ENCODE assay signal across 9 mouse cellular contexts in the genomic region with DNA sequence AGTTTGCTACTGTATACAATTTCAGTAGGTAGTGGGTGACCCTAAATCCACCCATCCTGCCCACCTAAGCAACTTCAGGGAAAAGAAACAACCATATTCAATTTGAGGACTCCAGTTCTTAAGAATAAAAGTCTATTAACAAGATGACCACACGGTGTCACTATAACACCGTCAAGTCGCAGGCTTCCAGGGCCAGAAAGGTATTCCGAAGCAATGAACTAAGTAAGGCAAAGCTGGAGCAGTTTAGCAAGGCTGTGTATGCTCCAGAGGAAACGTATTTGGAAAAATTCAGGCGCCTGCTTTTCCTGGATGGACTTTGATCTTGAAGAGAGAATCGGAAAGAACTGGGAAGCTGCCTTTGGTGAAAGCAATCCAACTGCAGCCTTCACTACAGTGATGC. TPM values are rescaled to one million over a fixed set of nuclear protein-coding genes. Genes with fewer than 3 reads are reported as not detected.
DNase-seq lines count a peak whose midpoint lies in the region; ATAC-seq lines count a peak whose summit lies in the region.
"Had no signal": no experiment of that assay in that cellular context is flagged by ENCODE, and none has a peak within 500 bp of the region (broad histone marks: within the 10 kb centered on the region; RNA-seq: fewer than 3 reads in every experiment).

No protein-coding gene starts in this region.

- H3K4me1 ChIP-seq in embryonic facial prominence, embryonic 14.5 days (ENCODE audit: control insufficient read depth, insufficient read depth, low read length), result no peaks in the 10 kb centered on the region
- no peaks in the 10 kb centered on the region for H3K4me1 ChIP-seq in limb, embryonic 10.5 days
- H3K4me1 ChIP-seq in neural tube, embryonic 14.5 days (ENCODE audit: control insufficient read depth, insufficient read depth, low read length), result no peaks in the 10 kb centered on the region

- 2% methylated on average over 7 of the region's 7 CpGs for WGBS in embryonic facial prominence, embryonic 14.5 days
- WGBS in limb, embryonic 10.5 days, result 3% methylated on average over 7 of the region's 7 CpGs
- 2% methylated on average over 7 of the region's 7 CpGs for WGBS in neural tube, embryonic 14.5 days

- H3K27ac ChIP-seq in embryonic facial prominence, embryonic 14.5 days (replicated peaks; ENCODE audit: low read depth, low read length), result no peak overlapping the region
- H3K27ac ChIP-seq in limb, embryonic 10.5 days, result no peak overlapping the region
- H3K27ac ChIP-seq in neural tube, embryonic 14.5 days (ENCODE audit: low read depth, low read length), result no peak overlapping the region

- no peaks in the 10 kb centered on the region for H3K27me3 ChIP-seq in embryonic facial prominence, embryonic 14.5 days (replicated peaks; ENCODE audit: control insufficient read depth, insufficient read depth, low read length)
- peaks cover 7% of the 10 kb centered on the region; the same call in 1 of the 2 replicates for H3K27me3 ChIP-seq in limb, embryonic 10.5 days (ENCODE audit: low read depth, poor library complexity, severe bottlenecking)
- no peaks in the 10 kb centered on the region for H3K27me3 ChIP-seq in neural tube, embryonic 14.5 days (ENCODE audit: control insufficient read depth, insufficient read depth, low read length)

- no peak overlapping the region for H3K4me2 ChIP-seq in embryonic facial prominence, embryonic 14.5 days (ENCODE audit: low read depth, low read length)
- no peak overlapping the region for H3K4me2 ChIP-seq in neural tube, embryonic 14.5 days (ENCODE audit: low read depth, low read length)

- no peak overlapping the region for H3K4me3 ChIP-seq in embryonic facial prominence, embryonic 14.5 days (ENCODE audit: low read depth, low read length)
- H3K4me3 ChIP-seq in limb, embryonic 10.5 days, result no peak overlapping the region
- H3K4me3 ChIP-seq in neural tube, embryonic 14.5 days (ENCODE audit: low read depth, low read length), result no peak overlapping the region

- no peaks in the 10 kb centered on the region for H3K9me3 ChIP-seq in embryonic facial prominence, embryonic 14.5 days (ENCODE audit: control insufficient read depth, low read length)
- no peaks in the 10 kb centered on the region for H3K9me3 ChIP-seq in limb, embryonic 10.5 days (replicated peaks)
- H3K9me3 ChIP-seq in neural tube, embryonic 14.5 days (ENCODE audit: control insufficient read depth, low read length), result no peaks in the 10 kb centered on the region

- H3K36me3 ChIP-seq in embryonic facial prominence, embryonic 14.5 days (ENCODE audit: control insufficient read depth, insufficient read depth, low read length), result no peaks in the 10 kb centered on the region
- H3K36me3 ChIP-seq in limb, embryonic 10.5 days, result no peaks in the 10 kb centered on the region
- H3K36me3 ChIP-seq in neural tube, embryonic 14.5 days (ENCODE audit: control insufficient read depth, insufficient read depth, low read length), result no peaks in the 10 kb centered on the region

- no peak overlapping the region for H3K9ac ChIP-seq in embryonic facial prominence, embryonic 14.5 days (ENCODE audit: low read depth, low read length)
- no peak overlapping the region for H3K9ac ChIP-seq in neural tube, embryonic 14.5 days (replicated peaks; ENCODE audit: low read depth, low read length)

- peak; percentile 81 for ATAC-seq in embryonic facial prominence, embryonic 14.5 days (ENCODE audit: low read depth)
- peak; percentile 68; the same call in 1 of the 2 replicates for ATAC-seq in neural tube, embryonic 14.5 days (ENCODE audit: low read depth)

- peak; percentile 11 for DNase-seq in urinary bladder, postnatal 14 days (ENCODE audit: low spot score)
- DNase-seq in urinary bladder, postnatal 25 days (ENCODE audit: low spot score), result no peak
- DNase-seq in adrenal gland, postnatal 14 days, result peak; percentile 60
- peak; percentile 87 for DNase-seq in embryonic facial prominence, embryonic 14.5 days (ENCODE audit: low spot score)
- peak; percentile 72 for DNase-seq in induced T-regulatory cell, adult 2 months (ENCODE audit: low read depth)
- DNase-seq in limb, embryonic 10.5 days (ENCODE audit: low spot score), result peak; percentile 72
- DNase-seq in ovary, postnatal 10 days (ENCODE audit: low spot score), result no peak

RNA-seq across cellular contexts. Expression of a gene that starts 27.1 kb away (rescaled TPM):
- not detected in 2 replicates for total RNA-seq in adrenal gland, postnatal 14 days (2021)
- 0.16 and 0.28 TPM in 2 replicates for polyA plus RNA-seq in embryonic facial prominence, embryonic 14.5 days (2014; fragmentation: Nextera tagmentation; extraction: Ambion mirVana)
- not detected in 2 replicates for polyA plus RNA-seq in limb, embryonic 10.5 days (2016; fragmentation: Nextera tagmentation; extraction: Ambion mirVana)
- 0.63 TPM in 1 of 2 replicates, not detected in the other for polyA plus RNA-seq in neural tube, embryonic 14.5 days (2014; fragmentation: Nextera tagmentation; extraction: Ambion mirVana)
- polyA plus RNA-seq: heart, embryonic 16.5 days had no signal

RNA-seq across cellular contexts. Expression of a gene that starts 43.8 kb away (rescaled TPM):
- total RNA-seq in adrenal gland, postnatal 14 days (2021), result not detected in 2 replicates
- not detected in 2 replicates for polyA plus RNA-seq in embryonic facial prominence, embryonic 14.5 days (2014; fragmentation: Nextera tagmentation; extraction: Ambion mirVana)
- not detected in 2 replicates for polyA plus RNA-seq in limb, embryonic 10.5 days (2016; fragmentation: Nextera tagmentation; extraction: Ambion mirVana)
- 0.24 TPM in 1 of 2 replicates, not detected in the other for polyA plus RNA-seq in neural tube, embryonic 14.5 days (2014; fragmentation: Nextera tagmentation; extraction: Ambion mirVana)
- polyA plus RNA-seq: heart, embryonic 16.5 days had no signal

Comparison
In these comparisons a context has a peak if more than half of its experiments do, and no peak if none do; other contexts are left out.
1. DNase-seq: peak in urinary bladder, postnatal 14 days (single experiment), adrenal gland, postnatal 14 days (single experiment), embryonic facial prominence, embryonic 14.5 days (single experiment), induced T-regulatory cell, adult 2 months (single experiment) and limb, embryonic 10.5 days (single experiment); none in urinary bladder, postnatal 25 days (single experiment) and ovary, postnatal 10 days (single experiment).